Mouse (Mus musculus) embryonic facial prominence, embryonic 11.5 days (tissue): ENCODE results near the gene Col7a1. TPM values are rescaled to one million over a fixed set of nuclear protein-coding genes. Genes with fewer than 3 reads are reported as not detected.
A peak's percentile ranks its signal among the peaks of the same experiment; 100 is the strongest.

ENCODE experiments used
- ATAC-seq: fragments of 200-750 bp; cut with Nextera tagmentation; replicated peaks from 2 replicates; pipeline ENCODE4 v1.8.0; 2017; ENCODE audit warnings: low read depth; ENCODE audit not compliant: insufficient number of reproducible peaks, low FRiP score, low TSS enrichment
- DNase-seq: peaks from one replicate; pipeline ENCODE4 v3.0.0-alpha.2; 2015; ENCODE audit warnings: low spot score
- H3K27ac ChIP-seq: fragments of 300-500 bp; sonication (generic); replicated peaks from 2 replicates; pipeline ENCODE4 v1.5.1; 2014; ENCODE audit warnings: mild to moderate bottlenecking, low read depth, low read length, control low read depth
- H3K27me3 ChIP-seq: fragments of 300-500 bp; sonication (generic); 2 replicates; pipeline ENCODE4 v1.6.1; 2014; ENCODE audit warnings: mild to moderate bottlenecking, low read length, moderate library complexity, mixed read lengths; ENCODE audit not compliant: control insufficient read depth, insufficient read depth
- H3K36me3 ChIP-seq: fragments of 300-500 bp; sonication (generic); replicated peaks from 2 replicates; pipeline ENCODE4 v1.6.1; 2014; ENCODE audit warnings: low read depth, mild to moderate bottlenecking, low read length, moderate library complexity, mixed read lengths; ENCODE audit not compliant: control insufficient read depth, insufficient read depth
- H3K4me1 ChIP-seq: fragments of 300-500 bp; sonication (generic); 2 replicates; pipeline ENCODE4 v1.6.1; 2014; ENCODE audit warnings: low read length, mixed read lengths; ENCODE audit not compliant: control insufficient read depth, insufficient read depth
- H3K4me2 ChIP-seq: fragments of 300-500 bp; sonication (generic); 2 replicates; pipeline ENCODE4 v1.6.1; 2014; ENCODE audit warnings: low read depth, mild to moderate bottlenecking, control low read depth, low read length, moderate library complexity
- H3K4me3 ChIP-seq: fragments of 300-500 bp; sonication (generic); 2 replicates; pipeline ENCODE4 v1.5.1; 2014; ENCODE audit warnings: low read depth, low read length, control low read depth
- H3K9ac ChIP-seq: fragments of 300-500 bp; sonication (generic); replicated peaks from 2 replicates; pipeline ENCODE4 v1.6.1; 2014; ENCODE audit warnings: mild to moderate bottlenecking, control low read depth, low read length
- H3K9me3 ChIP-seq: fragments of 300-500 bp; sonication (generic); replicated peaks from 2 replicates; pipeline ENCODE4 v1.6.1; 2016; ENCODE audit warnings: mild to moderate bottlenecking, low read length, inconsistent platforms, mixed read lengths; ENCODE audit not compliant: control insufficient read depth
- WGBS: fragments of 180-500 bp; shearing (Covaris S2); extraction: QIAGEN DNeasy Blood & Tissue Kit; methylation state at CpG from one replicate; pipeline ENCODE4 v1.1.7; 2014; 5-methylcytosine and 5-hydroxymethylcytosine counted together
- polyA plus RNA-seq: library from polyadenylated mRNA; unstranded; fragments of >200 nt; fragmentation: Nextera tagmentation; extraction: Ambion mirVana; gene quantifications from 2 replicates; pipeline ENCODE4 v1.2.1, GENCODE M21; 2014

Col7a1 gene
- 1.1 and 2.4 TPM in 2 replicates for polyA plus RNA-seq

GRCm38 (mm10) chr9:108953081-108953636 lies at the start of gene Col7a1:
Gene Col7a1, plus strand, starts transcription at chr9:108953586.
- 10% methylated on average over 15 of the region's 15 CpGs for WGBS
- peaks cover 6% of the 10 kb centered on the region for H3K27me3 ChIP-seq
- H3K4me2 ChIP-seq: peak within 1 kb of the TSS; percentile 43
- H3K27ac ChIP-seq: no peak within 1 kb of the TSS
- H3K4me1 ChIP-seq: peaks cover 3% of the 10 kb centered on the region
- H3K9me3 ChIP-seq: no peaks in the 10 kb centered on the region
- peak within 1 kb of the TSS; percentile 15; the same call in 1 of the 2 replicates for H3K9ac ChIP-seq
- H3K4me3 ChIP-seq: peak within 1 kb of the TSS; percentile 13; the same call in 1 of the 2 replicates
- ATAC-seq (no peak), DNase-seq (peak; percentile 23)
- no peaks in the 10 kb centered on the region; the same call in 1 of the 2 replicates for H3K36me3 ChIP-seq

DNA sequence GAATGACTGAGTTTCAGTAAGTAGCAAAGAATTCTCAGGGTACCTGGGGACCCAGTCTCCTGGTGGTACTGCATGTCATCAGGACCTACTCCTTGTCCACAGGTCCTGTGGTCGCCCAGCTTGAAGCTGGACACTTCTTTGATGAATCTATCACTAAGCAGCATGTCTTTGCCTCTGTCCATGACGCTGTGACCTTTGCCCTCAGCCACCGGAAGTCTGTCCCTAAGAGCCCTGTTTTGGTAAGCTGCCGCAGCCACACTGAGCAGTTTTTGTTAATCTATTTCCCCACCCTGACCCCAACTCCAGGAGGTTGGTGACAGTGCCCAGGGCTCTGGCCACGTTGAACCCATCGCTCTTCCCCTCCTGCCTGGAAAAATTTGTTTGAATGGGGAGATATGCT lies 41.1 kb upstream of the Col7a1 start:
- Histone ChIP-seq H3K9ac (no peak overlapping the region), H3K4me1 (no peaks in the 10 kb centered on the region), H3K9me3 (no peaks in the 10 kb centered on the region), H3K27me3 (no peaks in the 10 kb centered on the region), H3K4me2 (no peak overlapping the region), H3K27ac (no peak overlapping the region), H3K4me3 (no peak overlapping the region), H3K36me3 (no peaks in the 10 kb centered on the region)
- ATAC-seq: no peak
- no peak for DNase-seq
- 46% methylated on average over 6 of the region's 6 CpGs for WGBS

DNA sequence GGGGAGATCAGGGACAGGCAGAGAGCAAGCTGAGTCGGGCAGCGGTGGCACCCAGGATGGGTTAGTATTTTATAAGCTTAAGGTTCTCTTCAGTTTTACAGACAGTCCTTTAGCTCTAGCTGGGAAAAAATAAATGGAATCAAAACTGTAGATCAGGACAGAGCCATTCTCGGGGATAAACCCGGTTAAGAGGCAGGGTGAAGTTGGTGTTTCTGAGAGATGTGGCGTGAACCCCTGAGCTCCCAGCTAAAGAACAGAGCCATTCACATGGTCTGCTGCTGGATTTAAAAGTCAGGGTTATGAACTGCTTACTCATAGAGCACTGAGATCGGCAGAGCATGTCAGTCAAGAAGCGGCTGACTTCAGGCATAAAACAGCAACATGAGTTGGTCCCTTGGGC lies 40.2 kb upstream of the Col7a1 start:
- no peaks in the 10 kb centered on the region for H3K36me3 ChIP-seq
- no peaks in the 10 kb centered on the region for H3K27me3 ChIP-seq
- WGBS: 87% methylated on average over 7 of the region's 7 CpGs
- H3K4me2 ChIP-seq: no peak overlapping the region
- H3K4me1 ChIP-seq: no peaks in the 10 kb centered on the region
- H3K9me3 ChIP-seq: no peaks in the 10 kb centered on the region
- H3K9ac ChIP-seq: no peak overlapping the region
- H3K4me3 ChIP-seq: no peak overlapping the region
- DNase-seq (no peak), ATAC-seq (no peak)
- no peak overlapping the region for H3K27ac ChIP-seq

GRCm38 (mm10) chr9:108913621-108914020 lies 39.8 kb upstream of the Col7a1 start:
- no peaks in the 10 kb centered on the region for H3K4me1 ChIP-seq
- no peaks in the 10 kb centered on the region for H3K27me3 ChIP-seq
- no peak overlapping the region for H3K4me3 ChIP-seq
- no peaks in the 10 kb centered on the region for H3K9me3 ChIP-seq
- no peak overlapping the region for H3K27ac ChIP-seq
- H3K36me3 ChIP-seq: no peaks in the 10 kb centered on the region
- no peak overlapping the region for H3K4me2 ChIP-seq
- H3K9ac ChIP-seq: no peak overlapping the region
- ATAC-seq (no peak), DNase-seq (no peak)
- 82% methylated on average over 10 of the region's 10 CpGs for WGBS

GRCm38 (mm10) chr9:108914491-108914890 lies 38.9 kb upstream of the Col7a1 start, which contains the start of gene Tmem89:
Gene Tmem89, plus strand, starts transcription at chr9:108914619.
- H3K9ac ChIP-seq: no peak within 1 kb of the TSS
- H3K4me2 ChIP-seq: no peak within 1 kb of the TSS
- no peaks in the 10 kb centered on the region for H3K9me3 ChIP-seq
- no peaks in the 10 kb centered on the region for H3K36me3 ChIP-seq
- no peaks in the 10 kb centered on the region for H3K4me1 ChIP-seq
- WGBS: 87% methylated on average over 6 of the region's 6 CpGs
- H3K27me3 ChIP-seq: no peaks in the 10 kb centered on the region
- ATAC-seq: 0 out of 2 replicates have a peak, but pooled peaks have one; percentile 18
- no peak within 1 kb of the TSS for H3K27ac ChIP-seq
- no peak for DNase-seq
- H3K4me3 ChIP-seq: no peak within 1 kb of the TSS

- no peaks in the 10 kb centered on the region for H3K4me1 ChIP-seq
- no peak for DNase-seq
- H3K9me3 ChIP-seq: no peaks in the 10 kb centered on the region
- H3K9ac ChIP-seq: no peak overlapping the region
- no peak overlapping the region for H3K27ac ChIP-seq
- no peak overlapping the region for H3K4me2 ChIP-seq
- no peak for ATAC-seq
- H3K36me3 ChIP-seq: no peaks in the 10 kb centered on the region
- no peak overlapping the region for H3K4me3 ChIP-seq
- WGBS: 80% methylated on average over 8 of the region's 8 CpGs
- no peaks in the 10 kb centered on the region for H3K27me3 ChIP-seq
Observed at GRCm38 (mm10) chr9:108925897-108926296, 27.5 kb upstream of the Col7a1 start.

GRCm38 (mm10) chr9:108928424-108928823 lies 25.0 kb upstream of the Col7a1 start:
- Histone ChIP-seq H3K9ac (no peak overlapping the region), H3K27ac (no peak overlapping the region), H3K27me3 (no peaks in the 10 kb centered on the region), H3K4me1 (no peaks in the 10 kb centered on the region), H3K9me3 (no peaks in the 10 kb centered on the region), H3K36me3 (no peaks in the 10 kb centered on the region), H3K4me2 (no peak overlapping the region), H3K4me3 (no peak overlapping the region)
- 85% methylated on average over 3 of the region's 3 CpGs for WGBS
- ATAC-seq (no peak), DNase-seq (no peak)

DNA sequence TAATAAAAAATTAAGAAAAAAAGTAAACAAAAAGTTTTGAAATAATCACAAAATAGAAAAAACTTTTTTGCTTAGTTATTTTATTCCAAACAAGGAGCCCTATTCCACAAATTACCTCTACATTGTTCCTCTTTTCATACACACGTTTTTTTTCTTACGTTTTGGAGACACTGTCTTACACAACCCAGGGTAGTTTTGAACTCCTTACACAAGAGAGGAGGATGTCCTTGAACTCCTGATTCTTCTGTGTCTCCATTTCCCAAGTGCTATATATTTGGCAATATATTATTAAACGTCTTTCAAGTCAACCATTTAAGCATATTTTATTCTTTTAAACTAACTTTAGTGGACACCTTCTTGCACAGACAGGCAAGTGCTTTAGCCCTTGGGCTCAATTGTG lies 17.4 kb upstream of the Col7a1 start:
- no peaks in the 10 kb centered on the region for H3K9me3 ChIP-seq
- no peaks in the 10 kb centered on the region; the same call in 1 of the 2 replicates for H3K36me3 ChIP-seq
- H3K9ac ChIP-seq: no peak overlapping the region; the same call in 1 of the 2 replicates
- H3K27me3 ChIP-seq: no peaks in the 10 kb centered on the region
- ATAC-seq: no peak
- no peak overlapping the region for H3K4me3 ChIP-seq
- 15% methylated on average over 3 of the region's 3 CpGs for WGBS
- DNase-seq: no peak
- H3K4me2 ChIP-seq: no peak overlapping the region
- no peak overlapping the region for H3K27ac ChIP-seq
- no peaks in the 10 kb centered on the region for H3K4me1 ChIP-seq
